Mouse (Mus musculus) adrenal gland, postnatal 14 days (tissue): ENCODE data around the gene Dcxr. TPM values are rescaled to one million over a fixed set of nuclear protein-coding genes. Genes with fewer than 3 reads are reported as not detected.

Experiments used
- total RNA-seq: library from RNA; stranded (reverse); gene quantifications from 2 replicates; pipeline ENCODE4 v1.2.3, GENCODE M21; 2021

Dcxr gene
- total RNA-seq, 1 experiment from 2014 or later, result 41.9 TPM

Other genes with a start within 250 kb of the Dcxr start
- gene Mrpl12, start 242.7 kb downstream of the Dcxr start, total RNA-seq, result 161 TPM in 2 replicates
- gene Slc25a10, start 235.4 kb downstream of the Dcxr start, total RNA-seq, result 50.7 and 64.4 TPM in 2 replicates
- gene Gcgr, start 196.6 kb downstream of the Dcxr start, total RNA-seq, result 2.3 and 11.7 TPM in 2 replicates
- 52.6 and 67.9 TPM in 2 replicates for gene Mcrip1, start 177.6 kb downstream of the Dcxr start, total RNA-seq
- 0.48 TPM in 1 of 2 replicates, not detected in the other for gene Ppp1r27, start 176.1 kb downstream of the Dcxr start, total RNA-seq
- gene P4hb, start 154.0 kb downstream of the Dcxr start, total RNA-seq, result 449 and 479 TPM in 2 replicates
- 268 and 310 TPM in 2 replicates for gene Arhgdia, start 145.7 kb downstream of the Dcxr start, total RNA-seq
- 120 and 128 TPM in 2 replicates for gene Alyref, start 128.9 kb downstream of the Dcxr start, total RNA-seq
- gene Anapc11, start 128.9 kb downstream of the Dcxr start, total RNA-seq, result 68.3 and 69.0 TPM in 2 replicates
- 1.6 TPM in 1 of 2 replicates, not detected in the other for gene Npb, start 118.8 kb downstream of the Dcxr start, total RNA-seq
- gene Pcyt2, start 109.3 kb downstream of the Dcxr start, total RNA-seq, result 148 and 187 TPM in 2 replicates
- 37.1 and 39.7 TPM in 2 replicates for gene Sirt7, start 102.0 kb downstream of the Dcxr start, total RNA-seq
- 51.8 and 55.3 TPM in 2 replicates for gene Mafg, start 93.7 kb downstream of the Dcxr start, total RNA-seq
- gene Pycr1, start 83.5 kb downstream of the Dcxr start, total RNA-seq, result 1.6 TPM in 2 replicates
- gene Myadml2, start 79.1 kb downstream of the Dcxr start, total RNA-seq, result 0.94 TPM in 1 of 2 replicates, not detected in the other
- 8.3 and 11.2 TPM in 2 replicates for gene Notum, start 66.1 kb downstream of the Dcxr start, total RNA-seq
- gene Aspscr1, start 54.3 kb downstream of the Dcxr start, total RNA-seq, result 69.4 and 71.3 TPM in 2 replicates
- 46.4 and 52.5 TPM in 2 replicates for gene Cenpx, start 13.5 kb downstream of the Dcxr start, total RNA-seq
- gene Lrrc45, start 13.4 kb downstream of the Dcxr start, total RNA-seq, result 27.2 and 31.5 TPM in 2 replicates
- 3.2 and 5.3 TPM in 2 replicates for gene Rac3, start 5.8 kb downstream of the Dcxr start, total RNA-seq
- 7.3 and 10.2 TPM in 2 replicates for gene Cbr2, start 4.8 kb upstream of the Dcxr start, total RNA-seq
- gene Hmga1b, start 35.5 kb upstream of the Dcxr start, total RNA-seq, result 20.9 and 46.6 TPM in 2 replicates
- gene Rfng, start 56.9 kb upstream of the Dcxr start, total RNA-seq, result 18.5 and 18.6 TPM in 2 replicates
- gene Gps1, start 57.0 kb upstream of the Dcxr start, total RNA-seq, result 101 and 107 TPM in 2 replicates
- 64.5 and 70.5 TPM in 2 replicates for gene Dus1l, start 69.1 kb upstream of the Dcxr start, total RNA-seq
- gene Fasn, start 97.3 kb upstream of the Dcxr start, total RNA-seq, result 94.1 and 150 TPM in 2 replicates
- 12.6 and 17.7 TPM in 2 replicates for gene Ccdc57, start 205.6 kb upstream of the Dcxr start, total RNA-seq
- 10.6 and 14.0 TPM in 2 replicates for gene Slc16a3, start 221.2 kb upstream of the Dcxr start, total RNA-seq